Mouse (Mus musculus): ENCODE measurements around the gene Lrrc38. TPM values are rescaled to one million over a fixed set of nuclear protein-coding genes. Genes with fewer than 3 reads are reported as not detected.

Gene Lrrc38
- total and polyA plus RNA-seq, 3 experiments, result not detected

DNA sequence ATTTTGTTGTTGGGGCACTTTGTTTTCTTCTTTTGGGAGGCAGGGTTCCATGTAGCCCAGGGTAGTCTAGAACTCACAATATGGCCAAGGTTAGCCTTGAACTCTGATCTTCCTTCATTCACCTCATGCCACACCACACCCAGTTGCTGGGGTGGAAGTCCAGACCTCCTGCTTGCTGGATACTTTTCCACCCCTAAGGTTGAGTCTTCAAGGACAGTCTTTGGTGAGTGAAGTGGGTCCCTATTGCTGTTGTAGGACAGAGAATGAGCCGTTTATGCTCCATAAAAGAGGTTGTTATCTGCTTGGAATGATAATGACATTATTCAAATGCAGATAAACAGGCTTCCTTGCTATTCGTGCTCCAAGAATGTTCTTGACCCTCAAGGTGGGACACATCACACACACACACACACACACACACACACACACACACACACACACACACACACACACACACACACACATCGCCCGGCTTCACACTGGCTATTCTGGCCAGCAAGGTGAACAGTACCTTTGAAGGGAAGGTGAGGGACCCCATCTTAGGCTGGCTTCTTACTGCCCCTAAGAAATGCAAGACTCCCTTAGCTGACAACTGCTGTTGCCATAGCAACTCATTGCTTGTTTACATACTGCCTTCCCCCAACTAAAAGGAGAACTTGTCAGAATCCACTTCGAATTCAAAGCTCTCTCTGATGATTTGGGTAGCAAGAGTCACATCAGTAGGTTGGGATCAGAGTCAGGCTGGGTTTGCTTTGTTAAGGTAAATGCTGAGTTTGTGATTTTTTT lies 43.4 kb upstream of the Lrrc38 start:
- no peak for TF ChIP-seq POLR2AphosphoS5 (IDR thresholded peaks at IDR 0.05; ENCODE audit: insufficient replicate concordance, low read depth, low read length)
- no peaks in the 10 kb centered on the region for H3K27me3 ChIP-seq (ENCODE audit: insufficient read depth, low read length)
- H3K4me3 ChIP-seq (ENCODE audit: low read depth, low read length), result no peak overlapping the region
- peaks cover 53% of the 10 kb centered on the region for H3K9me3 ChIP-seq (replicated peaks)
- no peak for ATAC-seq (ENCODE audit: extremely low read depth, insufficient number of reproducible peaks, low FRiP score, poor library complexity, severe bottlenecking)
- no peaks in the 10 kb centered on the region for H3K36me3 ChIP-seq (replicated peaks)
- H3K4me1 ChIP-seq (ENCODE audit: insufficient read depth, low read depth, low read length), result no peaks in the 10 kb centered on the region
- DNase-seq (ENCODE audit: low spot score), result no peak

DNA sequence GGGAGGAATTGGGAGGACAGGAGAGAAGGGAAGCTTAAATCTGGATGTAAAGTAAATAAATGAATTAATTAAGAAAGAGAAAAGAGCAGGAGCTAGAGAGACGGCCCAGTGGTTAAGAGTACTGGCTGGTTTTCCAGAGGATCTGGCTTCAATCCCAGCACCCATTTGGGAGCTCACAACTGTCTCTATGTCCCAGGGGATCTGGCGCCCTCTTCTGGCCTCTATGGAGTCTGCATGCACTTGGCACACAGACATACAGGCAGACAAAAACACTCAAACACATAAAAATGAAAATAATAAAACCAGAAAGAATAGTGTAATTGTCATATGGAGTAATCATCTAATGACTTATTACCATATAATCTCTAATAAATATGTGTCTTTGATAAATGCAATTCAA lies 38.2 kb upstream of the Lrrc38 start:
- Histone ChIP-seq H3K27me3 (ENCODE audit: insufficient read depth, low read length) (no peaks in the 10 kb centered on the region), H3K4me3 (ENCODE audit: low read depth, low read length) (no peak overlapping the region), H3K4me1 (ENCODE audit: insufficient read depth, low read depth, low read length) (no peaks in the 10 kb centered on the region), H3K9me3 (replicated peaks) (peaks cover 44% of the 10 kb centered on the region), H3K36me3 (replicated peaks) (no peaks in the 10 kb centered on the region)
- TF ChIP-seq GATA1 (IDR thresholded peaks at IDR 0.05; ENCODE audit: borderline replicate concordance, low read length) (no peak), CTCF (IDR thresholded peaks at IDR 0.05; ENCODE audit: low read depth, low read length) (no peak), POLR2AphosphoS5 (IDR thresholded peaks at IDR 0.05; ENCODE audit: insufficient replicate concordance, low read depth, low read length) (no peak), TAL1 (conservative IDR thresholded peaks at IDR 0.05; ENCODE audit: low read depth, low read length) (no peak), GATA2 (IDR thresholded peaks at IDR 0.05; ENCODE audit: borderline replicate concordance, low read depth, low read length) (no peak)
- no peak for DNase-seq (ENCODE audit: low spot score)
- ATAC-seq (ENCODE audit: extremely low read depth, insufficient number of reproducible peaks, low FRiP score, poor library complexity, severe bottlenecking), result no peak

DNA sequence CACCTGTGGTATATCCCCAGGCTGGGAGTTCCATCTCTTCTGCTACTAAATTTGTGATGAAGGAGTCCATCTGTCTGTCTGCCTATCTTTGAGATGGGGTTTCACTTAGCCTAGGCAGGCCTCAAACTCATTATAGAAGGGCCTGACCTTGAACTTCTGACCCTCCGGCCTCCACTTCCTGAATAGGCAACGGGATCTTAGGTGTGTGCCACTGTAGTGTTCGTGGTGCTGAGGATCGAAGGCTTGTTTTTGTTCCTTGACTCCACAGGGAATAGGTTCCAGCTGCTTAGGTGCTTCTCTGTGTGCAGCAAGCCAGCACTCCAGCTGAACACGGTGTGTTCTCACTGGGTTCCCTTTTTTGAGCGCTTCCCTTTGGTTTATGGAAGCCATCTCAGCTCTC lies 36.3 kb upstream of the Lrrc38 start:
- Histone ChIP-seq H3K4me3 (ENCODE audit: low read depth, low read length) (no peak overlapping the region), H3K9me3 (replicated peaks) (peaks cover 39% of the 10 kb centered on the region), H3K4me1 (ENCODE audit: insufficient read depth, low read depth, low read length) (no peaks in the 10 kb centered on the region), H3K36me3 (replicated peaks) (no peaks in the 10 kb centered on the region), H3K27me3 (ENCODE audit: insufficient read depth, low read length) (no peaks in the 10 kb centered on the region)
- ATAC-seq (ENCODE audit: extremely low read depth, insufficient number of reproducible peaks, low FRiP score, poor library complexity, severe bottlenecking), result no peak
- no peak for TF ChIP-seq POLR2AphosphoS5 (IDR thresholded peaks at IDR 0.05; ENCODE audit: insufficient replicate concordance, low read depth, low read length)
- no peak for TF ChIP-seq CTCF (IDR thresholded peaks at IDR 0.05; ENCODE audit: low read depth, low read length)
- DNase-seq (ENCODE audit: low spot score), result no peak

DNA sequence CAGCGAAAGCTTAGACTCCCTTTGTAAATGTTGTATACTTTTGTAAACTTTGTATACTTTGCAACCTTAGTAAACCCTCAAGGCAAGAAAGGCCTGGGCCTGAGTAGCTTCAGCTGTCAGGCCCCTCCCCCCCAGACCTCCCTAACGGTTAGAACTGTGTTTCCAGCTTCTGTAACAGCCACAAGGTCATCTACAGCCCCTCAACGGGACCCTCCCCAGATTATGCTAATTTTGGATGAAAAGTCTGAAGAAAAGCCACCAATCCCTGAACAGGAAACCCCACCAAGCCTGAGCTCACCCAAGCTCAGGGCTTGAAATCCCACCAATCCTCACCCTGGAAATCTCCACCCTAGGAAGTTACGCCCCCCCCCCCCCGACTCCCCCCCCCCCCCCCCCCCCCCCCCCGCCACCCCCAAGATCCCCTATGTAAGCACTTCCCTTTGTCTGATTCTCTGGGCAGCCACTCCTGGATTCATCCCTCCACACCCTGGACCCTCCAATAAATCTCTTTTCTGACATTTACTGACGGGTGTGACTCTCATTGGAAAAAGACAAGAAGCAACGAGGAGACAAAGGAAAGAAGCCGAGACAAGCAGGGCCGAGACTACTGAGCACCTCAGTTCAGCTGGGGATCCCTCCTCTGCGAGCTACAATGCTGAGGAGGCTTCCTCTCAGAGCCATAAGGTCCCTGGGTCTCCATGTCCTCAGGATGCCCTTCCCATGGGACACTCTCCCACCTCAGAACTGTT lies 25.2 kb upstream of the Lrrc38 start:
- DNase-seq (ENCODE audit: low spot score) (no peak), ATAC-seq (ENCODE audit: extremely low read depth, insufficient number of reproducible peaks, low FRiP score, poor library complexity, severe bottlenecking) (no peak)
- Histone ChIP-seq H3K27me3 (ENCODE audit: insufficient read depth, low read length) (no peaks in the 10 kb centered on the region), H3K4me1 (ENCODE audit: insufficient read depth, low read depth, low read length) (no peaks in the 10 kb centered on the region), H3K9me3 (replicated peaks) (peaks cover 68% of the 10 kb centered on the region), H3K4me3 (ENCODE audit: low read depth, low read length) (no peak overlapping the region), H3K36me3 (replicated peaks) (no peaks in the 10 kb centered on the region)
- TF ChIP-seq POLR2AphosphoS5 (IDR thresholded peaks at IDR 0.05; ENCODE audit: insufficient replicate concordance, low read depth, low read length), result no peak
- no peak for TF ChIP-seq CTCF (IDR thresholded peaks at IDR 0.05; ENCODE audit: low read depth, low read length)
- no peak for TF ChIP-seq GATA2 (IDR thresholded peaks at IDR 0.05; ENCODE audit: borderline replicate concordance, low read depth, low read length)
- no peak for TF ChIP-seq GATA1 (IDR thresholded peaks at IDR 0.05; ENCODE audit: borderline replicate concordance, low read length)
- TF ChIP-seq TAL1 (conservative IDR thresholded peaks at IDR 0.05; ENCODE audit: low read depth, low read length), result no peak

DNA sequence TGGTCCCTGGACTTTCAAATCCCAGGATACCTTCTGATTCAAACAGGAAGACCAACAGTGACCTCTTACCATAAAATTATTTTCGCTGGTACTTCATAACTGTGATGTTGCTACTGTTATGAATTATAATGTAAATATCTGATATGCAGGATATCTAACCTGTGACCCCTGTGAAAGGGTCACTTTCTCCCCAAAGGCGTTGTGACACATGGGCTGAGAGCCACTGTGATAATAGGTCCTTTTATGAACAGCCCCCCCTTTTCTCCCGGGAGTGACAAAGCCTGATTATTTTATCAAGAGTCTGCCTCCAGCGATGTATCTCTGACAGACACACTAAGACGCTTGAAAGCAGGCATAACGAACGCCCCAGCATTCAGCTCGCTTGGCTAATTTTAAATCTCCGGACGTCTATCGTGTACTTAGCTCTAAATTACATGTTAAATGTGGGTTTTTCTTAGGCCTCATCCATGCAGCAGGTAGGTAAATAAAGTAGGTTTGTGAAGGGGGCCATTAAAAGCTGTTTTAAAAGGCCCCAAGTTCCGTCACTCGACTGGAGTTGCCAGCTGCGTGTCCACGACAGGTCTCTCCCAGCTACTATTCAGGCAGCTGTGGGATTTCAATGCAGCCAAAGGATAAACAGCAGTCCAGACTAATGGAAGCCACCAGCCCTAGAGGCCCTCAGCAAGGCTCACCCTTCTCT lies 24.5 kb upstream of the Lrrc38 start:
- TF ChIP-seq TAL1 (conservative IDR thresholded peaks at IDR 0.05; ENCODE audit: low read depth, low read length) (no peak), POLR2AphosphoS5 (IDR thresholded peaks at IDR 0.05; ENCODE audit: insufficient replicate concordance, low read depth, low read length) (no peak), GATA1 (IDR thresholded peaks at IDR 0.05; ENCODE audit: borderline replicate concordance, low read length) (no peak), GATA2 (IDR thresholded peaks at IDR 0.05; ENCODE audit: borderline replicate concordance, low read depth, low read length) (no peak), CTCF (IDR thresholded peaks at IDR 0.05; ENCODE audit: low read depth, low read length) (no peak)
- H3K27me3 ChIP-seq (ENCODE audit: insufficient read depth, low read length), result no peaks in the 10 kb centered on the region
- ATAC-seq (ENCODE audit: extremely low read depth, insufficient number of reproducible peaks, low FRiP score, poor library complexity, severe bottlenecking) (no peak), DNase-seq (ENCODE audit: low spot score) (no peak)
- H3K4me3 ChIP-seq (ENCODE audit: low read depth, low read length), result no peak overlapping the region
- H3K4me1 ChIP-seq (ENCODE audit: insufficient read depth, low read depth, low read length), result no peaks in the 10 kb centered on the region
- H3K9me3 ChIP-seq (replicated peaks), result peaks cover 68% of the 10 kb centered on the region
- no peaks in the 10 kb centered on the region for H3K36me3 ChIP-seq (replicated peaks)

DNA sequence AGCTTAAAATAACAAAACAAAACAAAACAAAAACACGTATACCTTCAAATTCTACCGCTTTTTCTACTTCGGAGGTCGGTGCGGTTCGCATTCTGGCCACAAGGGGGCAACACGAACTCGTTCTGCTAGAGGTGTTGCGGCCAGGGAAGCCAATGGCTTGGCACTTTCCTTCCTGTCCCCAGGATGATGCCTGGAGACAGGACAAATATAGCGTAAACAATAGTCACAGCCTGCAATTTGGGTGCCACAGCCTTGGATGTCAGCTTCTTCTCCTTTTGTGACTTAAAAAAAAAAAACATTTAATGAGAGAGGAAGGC lies 24.0 kb upstream of the Lrrc38 start:
- Histone ChIP-seq H3K27me3 (ENCODE audit: insufficient read depth, low read length) (no peaks in the 10 kb centered on the region), H3K36me3 (replicated peaks) (no peaks in the 10 kb centered on the region), H3K4me3 (ENCODE audit: low read depth, low read length) (no peak overlapping the region), H3K4me1 (ENCODE audit: insufficient read depth, low read depth, low read length) (no peaks in the 10 kb centered on the region), H3K9me3 (replicated peaks) (peaks cover 69% of the 10 kb centered on the region)
- DNase-seq (ENCODE audit: low spot score) (no peak), ATAC-seq (ENCODE audit: extremely low read depth, insufficient number of reproducible peaks, low FRiP score, poor library complexity, severe bottlenecking) (no peak)
- no peak for TF ChIP-seq POLR2AphosphoS5 (IDR thresholded peaks at IDR 0.05; ENCODE audit: insufficient replicate concordance, low read depth, low read length)

Data from G1E (cell line).